Mouse (Mus musculus) small intestine, adult 2 months (tissue): ENCODE measurements around the gene Tgfb2. TPM values are rescaled to one million over a fixed set of nuclear protein-coding genes. Genes with fewer than 3 reads are reported as not detected.
A peak's percentile ranks its signal among the peaks of the same experiment; 100 is the strongest.

ENCODE experiments used
- H3K27ac ChIP-seq: fragments of 200-500 bp; 2 replicates; pipeline ENCODE4 v1.5.1; 2012; ENCODE audit warnings: low read depth, low read length, control low read depth, inconsistent platforms; ENCODE audit not compliant: insufficient read depth
- H3K27me3 ChIP-seq: fragments of 200-500 bp; 2 replicates; pipeline ENCODE4 v1.6.1; 2012; ENCODE audit warnings: mild to moderate bottlenecking, moderate library complexity, low read length, inconsistent platforms; ENCODE audit not compliant: control insufficient read depth, insufficient read depth
- H3K36me3 ChIP-seq: fragments of 200-500 bp; 2 replicates; pipeline ENCODE4 v1.6.1; 2012; ENCODE audit warnings: mild to moderate bottlenecking, low read length, control low read depth, inconsistent platforms; ENCODE audit not compliant: control insufficient read depth, insufficient read depth
- H3K4me1 ChIP-seq: fragments of 200-500 bp; 2 replicates; pipeline ENCODE4 v1.6.1; 2012; ENCODE audit warnings: low read length, inconsistent platforms, mixed read lengths; ENCODE audit not compliant: control insufficient read depth, insufficient read depth, insufficient read length
- H3K4me3 ChIP-seq: fragments of 200-500 bp; 2 replicates; pipeline ENCODE4 v1.5.1; 2012; ENCODE audit warnings: low read depth, mild to moderate bottlenecking, control low read depth, inconsistent platforms, low read length, moderate library complexity
- CTCF ChIP-seq: fragments of 200-500 bp; IDR thresholded peaks from 2 replicates; pipeline ENCODE4 v1.5.1; 2012; ENCODE audit warnings: low read depth, mild to moderate bottlenecking, control low read depth, inconsistent platforms, low read length, moderate library complexity, mixed read lengths; ENCODE audit not compliant: insufficient replicate concordance, insufficient read length; ENCODE audit errors: extremely low read depth
- POLR2A ChIP-seq: fragments of 200-500 bp; IDR thresholded peaks from 2 replicates; pipeline ENCODE4 v1.6.1; 2012; ENCODE audit warnings: low read depth, mild to moderate bottlenecking, control low read depth, inconsistent platforms, low read length, moderate library complexity
- WGBS: fragments of 180-500 bp; shearing (Covaris S2); methylation state at CpG from one replicate; pipeline ENCODE4 v1.1.7; 2018; 5-methylcytosine and 5-hydroxymethylcytosine counted together
- polyA plus RNA-seq: library from polyadenylated mRNA; depleted of rRNA; stranded (reverse); fragments of >200 nt; gene quantifications from 2 replicates; pipeline ENCODE4 v1.2.3, GENCODE M21; 2012

Gene Tgfb2
- polyA plus RNA-seq, 1 experiment: 0.79 TPM

DNA sequence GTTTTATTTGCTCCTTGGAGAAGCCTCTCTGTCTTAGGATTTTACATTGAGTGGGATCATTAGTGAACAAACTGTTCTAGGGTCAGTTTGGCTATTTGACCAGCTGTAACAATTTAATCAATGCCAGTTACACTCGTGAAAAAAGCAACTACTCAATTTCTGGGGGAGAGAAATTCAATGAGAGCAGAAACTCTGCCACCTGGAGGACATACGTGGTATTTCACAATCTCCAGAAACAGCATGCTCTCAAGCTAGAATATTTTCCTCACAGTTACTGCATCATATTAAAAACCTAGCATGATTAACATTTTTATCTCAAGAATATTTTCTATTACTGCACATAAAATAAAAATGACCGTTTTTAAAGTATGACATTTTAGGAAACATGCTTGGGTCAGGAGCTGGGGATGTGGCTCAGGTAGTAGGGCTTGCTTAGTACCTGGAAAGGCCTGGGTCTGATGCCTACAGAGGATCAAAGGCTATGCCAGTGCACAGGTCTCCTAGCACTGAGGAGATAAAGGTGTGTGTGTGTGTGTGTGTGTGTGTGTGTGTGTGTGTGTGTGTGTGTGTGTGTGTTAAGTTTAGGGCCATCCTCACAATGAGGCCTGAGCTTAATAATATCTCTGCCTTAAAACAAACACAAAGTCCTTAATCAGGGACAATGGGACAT is 7.1 kb upstream of the Tgfb2 start:
- WGBS: 3% methylated on average over 3 of the region's 3 CpGs
- Histone ChIP-seq H3K27me3 (no peaks in the 10 kb centered on the region), H3K27ac (no peak overlapping the region), H3K4me1 (no peaks in the 10 kb centered on the region), H3K4me3 (no peak overlapping the region), H3K36me3 (peaks cover 2% of the 10 kb centered on the region; the same call in 1 of the 2 replicates)
- TF ChIP-seq POLR2A (no peak), CTCF (no peak)

DNA sequence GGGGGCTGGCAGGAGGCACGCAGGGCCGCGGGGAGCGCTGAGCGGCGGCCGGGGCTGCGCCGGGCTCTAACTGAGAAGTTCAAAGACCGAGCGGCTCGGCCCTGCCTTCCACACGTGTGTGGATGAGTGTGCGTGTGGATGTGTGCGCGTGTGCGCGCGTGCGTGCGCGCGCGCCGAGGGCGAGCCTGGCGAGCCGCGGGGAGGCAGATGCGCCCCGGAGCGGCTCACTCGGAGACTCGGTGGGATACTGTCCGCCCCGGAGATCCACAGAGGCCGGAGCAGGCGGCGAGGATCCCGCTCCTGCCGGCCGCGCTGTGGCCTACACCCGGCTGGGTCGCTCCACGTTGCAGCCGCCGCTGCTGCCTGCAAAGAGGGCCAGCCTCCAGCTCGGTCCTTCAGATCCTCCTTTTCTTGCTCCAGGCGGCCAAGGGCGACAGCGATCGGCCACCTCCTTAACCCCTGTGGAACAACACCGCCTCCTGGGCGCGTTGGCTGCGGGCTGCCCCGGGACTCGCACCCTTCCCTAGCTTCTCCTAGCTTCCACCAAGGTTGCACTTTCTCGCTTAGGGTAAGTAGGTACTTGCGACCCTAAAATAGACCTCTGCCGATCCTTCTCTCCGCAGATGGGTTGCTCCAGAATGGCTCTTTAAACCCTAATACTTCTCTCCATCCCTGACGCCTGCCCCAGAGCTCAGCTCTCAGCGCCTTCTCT is 430 bp downstream of the Tgfb2 start:
- TF ChIP-seq CTCF (no peak), POLR2A (no peak)
- peak overlapping the region; percentile 71 for H3K4me3 ChIP-seq
- no peaks in the 10 kb centered on the region for H3K36me3 ChIP-seq
- under 1% methylated on average over 65 of the region's 65 CpGs for WGBS
- peak overlapping the region; percentile 9; the same call in 1 of the 2 replicates for H3K27ac ChIP-seq
- H3K27me3 ChIP-seq: peaks cover 26% of the 10 kb centered on the region
- H3K4me1 ChIP-seq: peaks cover 9% of the 10 kb centered on the region

DNA sequence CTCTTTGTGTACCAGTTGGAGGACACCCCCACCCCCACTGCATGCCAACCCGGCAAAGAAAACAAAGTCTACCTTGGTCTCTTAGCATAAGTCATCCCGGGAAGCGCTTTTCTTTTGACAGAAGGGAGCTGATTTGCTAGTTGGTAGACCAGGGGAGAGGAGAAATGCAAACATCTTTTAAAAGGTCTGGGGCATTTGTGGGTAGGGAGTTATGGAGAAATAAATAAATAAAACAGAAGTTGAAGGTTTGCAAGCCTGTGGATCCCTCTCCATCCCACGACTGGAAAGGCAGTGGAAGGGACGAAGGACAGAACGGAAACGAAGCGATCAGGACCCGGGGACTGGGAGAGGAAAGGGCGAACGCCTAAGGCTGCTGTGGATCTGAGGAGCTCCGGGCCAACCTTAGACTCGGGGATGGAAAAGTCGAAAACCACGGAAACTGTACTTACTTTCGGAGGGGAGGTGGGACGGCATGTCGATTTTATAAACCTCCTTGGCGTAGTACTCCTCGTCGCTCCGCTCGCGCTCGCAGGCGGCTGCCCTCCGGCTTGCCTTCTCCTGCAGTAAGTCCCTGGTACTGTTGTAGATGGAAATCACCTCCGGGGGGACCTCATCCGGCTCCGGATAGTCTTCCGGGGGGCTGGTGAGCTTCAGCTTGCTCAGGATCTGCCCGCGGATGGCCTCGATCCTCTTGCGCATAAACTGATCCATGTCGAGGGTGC is 1.6 kb downstream of the Tgfb2 start:
- TF ChIP-seq CTCF (no peak), POLR2A (no peak)
- 2% methylated on average over 36 of the region's 36 CpGs for WGBS
- Histone ChIP-seq H3K27ac (0 out of 2 replicates have a peak overlapping the region, but pooled peaks have one; percentile 12), H3K27me3 (peaks cover 26% of the 10 kb centered on the region), H3K4me1 (peaks cover 9% of the 10 kb centered on the region), H3K36me3 (no peaks in the 10 kb centered on the region), H3K4me3 (peak overlapping the region; percentile 63)

DNA sequence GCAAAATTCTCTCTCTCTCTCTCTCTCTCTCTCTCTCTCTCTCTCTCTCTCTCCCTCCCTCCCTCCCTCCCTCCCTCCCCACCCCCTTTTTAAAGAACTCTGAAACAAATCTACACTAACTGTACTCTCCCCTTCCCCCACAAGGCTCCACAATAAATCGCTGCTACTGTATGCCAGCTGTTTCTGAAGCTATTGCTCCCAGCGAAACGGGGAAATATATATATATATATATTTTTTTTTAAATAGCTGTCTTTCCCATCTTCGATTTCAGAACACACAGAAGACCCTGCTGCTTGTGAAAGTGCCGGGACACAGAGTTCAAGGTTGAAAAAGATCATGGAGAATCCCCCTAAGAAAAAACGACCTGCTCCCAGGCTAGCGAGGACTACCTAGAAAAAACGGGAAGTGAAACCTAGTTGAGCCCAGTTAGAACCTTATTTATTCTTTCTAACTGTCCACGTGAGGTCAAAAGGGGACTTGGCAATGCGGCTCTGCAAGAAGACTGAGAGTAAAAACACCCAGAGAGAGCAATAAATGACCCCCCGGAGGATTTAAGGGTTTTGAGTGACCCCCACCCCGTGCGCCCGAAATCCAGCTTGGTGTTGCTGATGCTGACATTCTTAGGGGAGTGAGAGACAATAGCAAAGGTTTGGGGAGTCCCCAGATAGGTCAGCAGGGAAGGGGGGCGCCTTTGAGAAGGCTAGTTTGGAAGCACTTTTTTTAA is 2.4 kb downstream of the Tgfb2 start:
- H3K27me3 ChIP-seq: peaks cover 26% of the 10 kb centered on the region
- H3K4me3 ChIP-seq: peak overlapping the region; percentile 63
- H3K27ac ChIP-seq: 0 out of 2 replicates have a peak overlapping the region, but pooled peaks have one; percentile 12
- WGBS: 1% methylated on average over 15 of the region's 15 CpGs
- H3K4me1 ChIP-seq: peaks cover 9% of the 10 kb centered on the region
- H3K36me3 ChIP-seq: no peaks in the 10 kb centered on the region
- TF ChIP-seq POLR2A (no peak), CTCF (no peak)

DNA sequence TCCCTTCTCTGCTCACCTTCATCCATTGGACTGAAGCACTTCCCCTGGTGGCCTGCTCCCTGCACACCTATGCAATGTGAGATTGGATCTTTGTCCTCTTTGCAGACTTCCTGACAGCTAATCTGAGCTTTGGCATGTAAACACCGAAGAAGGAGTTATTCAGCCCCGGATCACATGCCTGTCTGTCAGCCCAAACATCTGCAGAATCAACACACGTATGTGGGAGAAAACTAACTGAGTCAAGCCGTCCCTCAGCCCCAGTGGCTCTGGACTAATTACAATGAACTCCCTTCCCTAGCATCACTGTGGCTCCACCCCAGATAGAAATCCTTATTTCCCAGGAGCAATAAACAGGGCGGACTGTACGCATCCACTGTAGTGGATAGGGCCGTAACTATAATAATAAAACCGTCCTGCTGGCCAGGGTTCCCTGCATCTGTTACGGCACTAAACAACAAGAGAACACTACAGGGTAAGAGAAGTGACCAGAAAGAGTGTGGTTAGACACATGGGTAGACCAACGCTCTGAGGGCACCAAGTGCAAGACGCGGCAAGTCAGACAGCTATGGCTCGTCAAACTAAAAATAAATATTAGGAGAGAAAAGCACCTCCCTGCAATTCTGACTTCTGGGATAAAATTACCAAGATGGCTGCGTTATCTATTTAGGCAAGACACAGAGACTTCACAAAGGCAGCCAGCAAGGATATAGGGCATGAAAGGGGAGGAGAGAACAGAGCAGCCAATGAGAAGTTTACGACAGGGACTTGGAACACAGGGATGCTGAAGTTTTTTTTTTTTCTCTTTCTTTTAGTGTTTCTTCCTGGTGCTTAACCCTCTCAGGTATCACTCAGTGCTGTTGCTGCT is 3.2 kb downstream of the Tgfb2 start:
- WGBS: 8% methylated on average over 15 of the region's 15 CpGs
- H3K27me3 ChIP-seq: peaks cover 26% of the 10 kb centered on the region
- TF ChIP-seq POLR2A (no peak), CTCF (no peak)
- no peaks in the 10 kb centered on the region for H3K36me3 ChIP-seq
- peaks cover 9% of the 10 kb centered on the region for H3K4me1 ChIP-seq
- H3K27ac ChIP-seq: no peak overlapping the region; the same call in 1 of the 2 replicates
- H3K4me3 ChIP-seq: no peak overlapping the region
